Mouse (Mus musculus) urinary bladder, postnatal 0 days (tissue): ENCODE measurements around the gene Chic2. TPM values are rescaled to one million over a fixed set of nuclear protein-coding genes. Genes with fewer than 3 reads are reported as not detected.

Experiments
- polyA plus RNA-seq: library from polyadenylated mRNA; unstranded; fragments of >200 nt; fragmentation: Nextera tagmentation; extraction: Ambion mirVana; gene quantifications from 2 replicates; pipeline ENCODE4 v1.2.1, GENCODE M21; 2015

Gene Chic2
- 35.0 and 38.6 TPM in 2 replicates for polyA plus RNA-seq

GRCm38 (mm10) chr5:75044310-75044904 lies at the start of gene Chic2:
Chic2 (minus strand) TSS chr5:75044774.

DNA sequence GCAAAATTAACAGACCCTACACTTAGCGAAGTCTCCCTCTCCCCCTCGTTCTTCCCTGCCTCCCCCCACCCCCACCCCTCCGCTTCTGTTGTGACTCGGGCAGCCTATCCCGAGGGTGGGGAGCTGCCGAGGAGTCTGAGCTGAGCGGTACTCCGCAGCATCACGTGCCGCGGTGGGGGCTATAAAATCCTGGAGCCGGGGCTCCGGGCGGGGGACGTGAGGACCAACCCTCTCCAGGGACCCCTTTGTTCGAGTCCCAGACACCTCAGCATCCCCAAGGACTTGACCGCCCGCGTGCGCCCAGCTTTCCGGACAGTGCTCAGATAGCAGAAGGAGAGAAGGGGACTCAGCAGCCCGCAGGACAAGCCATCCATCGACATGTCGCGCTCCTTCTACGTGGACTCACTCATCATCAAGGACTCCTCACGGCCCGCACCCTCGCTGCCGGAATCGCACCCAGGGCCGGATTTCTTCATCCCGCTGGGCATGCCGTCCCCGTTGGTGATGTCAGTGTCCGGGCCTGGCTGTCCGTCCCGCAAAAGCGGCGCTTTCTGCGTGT lies 30.9 kb upstream of the Chic2 start, which contains the start of gene Gsx2:
Gsx2 (plus strand) TSS at position 219 of the 559 bp plus-strand sequence.

Other genes with a start within 250 kb of the Chic2 start
- not detected in 2 replicates for gene Gsx2, start 30.8 kb upstream of the Chic2 start, polyA plus RNA-seq
- gene Pdgfra, start 107.5 kb upstream of the Chic2 start, polyA plus RNA-seq = 11.4 and 14.0 TPM in 2 replicates